Mouse (Mus musculus) liver, postnatal 0 days (tissue): ENCODE measurements at regions not wholly inside any gene's neighbourhood (a gene's known extent, or its start where the extent isn't known, plus 50 kb on each side); places are given as distances from the start of the nearest gene placed in this dataset.

ENCODE experiments used
- CTCF ChIP-seq: sonication (generic); IDR thresholded peaks from 2 replicates; pipeline ENCODE4 v1.5.1; 2016; ENCODE audit warnings: antibody characterized with exemption, low read depth
- EP300 ChIP-seq: IDR thresholded peaks from 2 replicates; pipeline ENCODE4 v1.6.1; 2016; ENCODE audit warnings: antibody characterized with exemption, low read depth, mild to moderate bottlenecking

DNA sequence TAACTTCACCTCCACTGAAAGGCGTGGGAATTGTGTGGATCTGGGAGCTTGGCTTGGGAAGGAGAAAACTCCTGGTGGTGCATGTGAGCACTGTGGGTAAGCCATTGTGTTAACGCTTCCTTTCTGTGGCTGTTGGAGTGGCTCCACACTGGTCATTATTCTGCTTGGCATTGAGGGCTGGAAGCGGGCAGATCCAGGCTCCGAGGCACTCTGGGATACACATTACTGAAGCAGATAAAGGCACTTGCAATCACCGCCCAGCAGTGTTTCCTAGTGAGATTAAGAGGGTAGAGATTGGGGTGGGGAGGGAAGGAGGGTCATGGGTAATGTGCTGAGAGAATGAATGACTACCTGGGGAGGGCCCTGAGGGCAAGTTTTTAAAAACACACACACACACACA, 143.3 kb downstream of the 1500009L16Rik start:
- TF ChIP-seq CTCF (no peak), EP300 (no peak)
